Mouse (Mus musculus) E14TG2a.4 (cell line): ENCODE data around the gene Ostm1.

Experiments
- CTCF ChIP-seq: conservative IDR thresholded peaks from 2 replicates; pipeline ENCODE4 v1.5.1; 2014; ENCODE audit warnings: low read length
- NANOG ChIP-seq: IDR thresholded peaks from 2 replicates; pipeline ENCODE4 v1.6.1; 2014; ENCODE audit warnings: borderline replicate concordance, low read length, mixed read lengths

DNA sequence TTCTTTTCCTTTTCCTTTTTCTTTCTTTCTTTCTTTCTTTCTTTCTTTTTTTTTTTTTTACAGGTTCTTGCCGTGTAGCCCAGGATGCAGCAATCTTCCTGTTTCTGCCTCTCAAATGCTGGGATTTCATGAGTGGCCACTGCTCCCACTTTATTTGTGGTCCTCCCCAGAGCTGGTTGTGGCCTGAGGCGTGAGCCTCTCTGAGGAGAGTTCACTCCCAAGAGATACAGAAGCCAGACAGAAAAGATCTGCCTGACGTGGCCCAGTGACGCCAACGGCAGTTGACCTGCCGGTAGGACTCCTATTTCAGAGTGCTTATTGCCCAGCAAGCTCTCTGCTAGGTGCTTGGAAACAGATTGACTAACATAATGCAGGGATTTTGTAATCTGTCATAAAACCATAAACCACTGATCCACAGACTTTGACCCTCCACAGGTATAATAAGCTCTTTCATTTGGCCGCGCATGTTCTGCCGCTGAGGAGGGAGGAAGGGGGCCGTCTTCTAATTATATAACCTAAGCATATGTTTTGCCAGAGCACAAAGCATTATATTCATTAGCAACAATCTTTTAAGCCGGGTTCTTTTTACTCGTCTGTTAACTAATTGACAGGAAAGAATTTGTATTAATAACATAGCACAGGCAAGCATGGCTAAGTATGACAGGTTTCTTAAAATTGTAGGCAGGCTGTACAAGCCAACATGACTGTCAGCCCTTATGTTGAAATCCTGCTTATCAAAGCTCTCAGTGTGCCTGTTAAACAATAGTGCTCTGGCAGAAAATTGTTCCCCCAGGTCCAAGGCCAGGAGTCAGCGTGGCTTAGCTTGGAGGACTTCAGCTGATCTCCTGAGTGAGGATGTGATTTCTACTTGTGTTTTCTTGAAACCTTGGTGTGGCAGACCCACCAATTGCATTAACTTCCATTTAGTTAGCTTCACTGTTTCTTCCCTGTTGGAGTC lies 139.9 kb downstream of the Ostm1 start:
- no peak for TF ChIP-seq NANOG
- TF ChIP-seq CTCF: no peak
